8 mouse cellular contexts compared by ENCODE assay signal in the genomic region with DNA sequence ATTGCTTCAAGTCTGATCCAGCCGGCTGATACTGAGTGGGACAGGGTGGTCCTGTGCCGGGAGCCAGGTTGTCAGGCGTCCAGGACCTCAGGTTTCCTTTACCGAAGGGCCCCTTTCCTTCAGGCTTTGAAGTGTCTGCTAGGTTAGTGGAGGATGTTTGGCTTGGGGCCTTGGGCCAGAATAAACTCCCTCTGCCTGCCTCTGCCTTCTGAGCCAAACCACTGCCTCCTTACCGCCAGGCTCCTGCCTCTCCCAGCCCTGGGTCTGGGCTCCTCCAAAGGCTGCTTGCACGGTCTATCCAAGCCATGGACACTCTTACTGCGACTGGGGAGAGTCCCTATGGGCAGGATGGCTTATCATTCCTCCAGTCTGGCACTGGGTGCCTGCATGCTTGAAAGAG.
DNase-seq lines count a peak whose midpoint lies in the region; ATAC-seq and TF ChIP-seq lines count a peak whose summit lies in the region.

No protein-coding gene starts in this region.

- no peaks in the 10 kb centered on the region for H3K36me3 ChIP-seq in hindbrain, embryonic 11.5 days (ENCODE audit: control insufficient read depth, insufficient read depth, low read length)

- no peak overlapping the region for H3K4me2 ChIP-seq in hindbrain, embryonic 11.5 days (replicated peaks; ENCODE audit: low read depth, low read length)

- no peak for TF ChIP-seq CTCF in embryonic fibroblast, embryonic 13.5 days (IDR thresholded peaks at IDR 0.05; ENCODE audit: borderline replicate concordance, insufficient read depth, low read length)
- no peak for TF ChIP-seq CTCF in left cerebral cortex, adult 2 months (IDR thresholded peaks at IDR 0.05)

- peak overlapping the region; percentile 99 for H3K27ac ChIP-seq in embryonic fibroblast, embryonic 13.5 days (ENCODE audit: insufficient read depth, low read length)
- no peak overlapping the region for H3K27ac ChIP-seq in hindbrain, embryonic 11.5 days (ENCODE audit: low read depth, low read length)
- no peak overlapping the region for H3K27ac ChIP-seq in left cerebral cortex, adult 2 months

- WGBS in hindbrain, embryonic 11.5 days: 10% methylated on average over 7 of the region's 7 CpGs

- peaks cover 6% of the 10 kb centered on the region; the same call in 1 of the 2 replicates for H3K27me3 ChIP-seq in hindbrain, embryonic 11.5 days (ENCODE audit: control insufficient read depth, insufficient read depth, low read length)

- no peak overlapping the region for H3K9ac ChIP-seq in hindbrain, embryonic 11.5 days (ENCODE audit: low read depth, low read length)

- no peak for ATAC-seq in hindbrain, embryonic 11.5 days (ENCODE audit: low FRiP score)

- peak; percentile 96 for DNase-seq in heart, adult 11 months
- DNase-seq in heart, adult 8-10 months (ENCODE audit: low spot score): no peak
- peak; percentile 17 for DNase-seq in hindbrain, embryonic 11.5 days (ENCODE audit: low spot score)
- peak; percentile 47 for DNase-seq in lung, postnatal 36 days
- DNase-seq in adipocyte (ENCODE audit: low spot score): no peak
- DNase-seq in layer of hippocampus, postnatal 36 days: no peak
- DNase-seq in left cerebral cortex, adult 2 months (ENCODE audit: extremely low spot score in 1 of 2, low spot score in 2 of 2): no peak

- H3K4me1 ChIP-seq in embryonic fibroblast, embryonic 13.5 days (ENCODE audit: control insufficient read depth, insufficient read depth, low read length): peaks cover 10% of the 10 kb centered on the region
- no peaks in the 10 kb centered on the region for H3K4me1 ChIP-seq in hindbrain, embryonic 11.5 days (replicated peaks; ENCODE audit: control insufficient read depth, insufficient read depth, low read length)

- peak; percentile 70 for TF ChIP-seq POLR2A in embryonic fibroblast, embryonic 13.5 days (IDR thresholded peaks at IDR 0.05; ENCODE audit: low read depth, low read length)

- intact Hi-C loops in left cerebral cortex, adult 2 months (cut with DNase I): no loop called here

- no peaks in the 10 kb centered on the region for H3K9me3 ChIP-seq in hindbrain, embryonic 11.5 days (ENCODE audit: control insufficient read depth, low read length)

- peak overlapping the region; percentile 1; the same call in 1 of the 2 replicates for H3K4me3 ChIP-seq in embryonic fibroblast, embryonic 13.5 days (ENCODE audit: insufficient read depth, low read length)
- no peak overlapping the region for H3K4me3 ChIP-seq in hindbrain, embryonic 11.5 days (ENCODE audit: low read depth, low read length)
- no peak overlapping the region for H3K4me3 ChIP-seq in left cerebral cortex, adult 2 months

Comparison
In these comparisons a context has a peak if more than half of its experiments do, and no peak if none do; other contexts are left out.
1. DNase-seq: peak in heart, adult 11 months (single experiment), hindbrain, embryonic 11.5 days (single experiment) and lung, postnatal 36 days (single experiment); none in heart, adult 8-10 months (single experiment), adipocyte (single experiment), layer of hippocampus, postnatal 36 days (0 of 2) and left cerebral cortex, adult 2 months (0 of 2).